Mouse (Mus musculus) lung, postnatal 4 days (tissue): ENCODE measurements around the gene Bach2.

Experiments used
- DNase-seq, 2 experiments: peaks; one replicate each; pipeline ENCODE4 v3.0.0; 2021

Bach2 gene

DNA sequence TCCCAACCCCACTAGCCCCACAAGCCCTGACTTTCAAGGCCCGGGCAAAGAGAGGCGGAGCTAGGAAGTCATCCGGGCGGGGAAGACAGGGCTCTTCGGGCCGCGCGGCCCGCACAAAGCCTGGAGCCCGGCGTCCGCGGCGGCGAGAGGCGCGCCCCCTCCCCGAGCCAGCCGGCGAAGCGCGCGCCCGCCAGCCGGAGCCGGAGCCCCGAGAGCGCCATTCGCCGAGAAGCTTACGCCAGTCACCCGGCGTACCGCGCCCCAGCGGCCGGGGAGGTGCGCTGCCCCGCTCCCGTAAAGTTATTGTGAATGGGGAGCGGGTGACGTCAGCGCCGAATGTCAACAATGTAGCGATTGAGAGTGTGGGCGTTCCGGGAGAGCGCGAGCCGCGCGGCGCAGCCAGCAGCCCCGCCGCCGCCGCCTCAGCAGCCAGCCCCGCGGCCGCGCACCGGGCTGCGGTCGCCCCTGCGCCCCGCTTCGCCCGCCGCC lies at the start of gene Bach2:
Gene Bach2, plus strand, starts transcription at position 439 of the 489 bp plus-strand sequence.
- peak; percentile 94 to 96 for DNase-seq

DNA sequence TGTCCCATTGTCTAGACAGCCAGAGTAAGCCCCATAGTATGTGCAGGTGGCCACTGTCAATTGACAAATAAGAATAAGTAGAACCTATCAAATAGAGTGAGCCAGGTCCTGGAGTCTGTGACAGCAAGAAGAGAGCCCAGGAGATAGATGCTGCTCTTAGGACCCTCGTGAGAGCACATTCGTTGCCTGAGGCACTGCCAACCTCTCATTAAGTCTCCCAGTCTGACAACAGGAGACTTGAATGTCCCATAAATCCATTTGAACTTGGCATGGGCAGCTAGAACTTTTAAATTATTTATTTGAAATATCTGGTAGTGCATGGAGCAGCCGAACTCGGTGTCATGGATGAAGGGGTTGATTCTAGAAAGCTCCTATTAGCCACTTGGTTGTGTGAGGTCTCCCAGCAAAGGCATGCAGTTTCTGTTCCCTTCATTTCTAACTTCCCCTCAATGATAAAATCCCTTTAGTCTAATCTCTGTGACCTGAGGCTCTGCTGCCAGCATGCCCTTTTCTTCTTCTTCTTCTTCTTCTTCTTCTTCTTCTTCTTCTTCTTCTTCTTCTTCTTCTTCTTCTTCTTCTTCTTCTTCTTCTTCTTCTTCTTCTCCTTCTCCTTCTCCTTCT lies 49.1 kb upstream of the Bach2 start:
- DNase-seq, result no peak

DNA sequence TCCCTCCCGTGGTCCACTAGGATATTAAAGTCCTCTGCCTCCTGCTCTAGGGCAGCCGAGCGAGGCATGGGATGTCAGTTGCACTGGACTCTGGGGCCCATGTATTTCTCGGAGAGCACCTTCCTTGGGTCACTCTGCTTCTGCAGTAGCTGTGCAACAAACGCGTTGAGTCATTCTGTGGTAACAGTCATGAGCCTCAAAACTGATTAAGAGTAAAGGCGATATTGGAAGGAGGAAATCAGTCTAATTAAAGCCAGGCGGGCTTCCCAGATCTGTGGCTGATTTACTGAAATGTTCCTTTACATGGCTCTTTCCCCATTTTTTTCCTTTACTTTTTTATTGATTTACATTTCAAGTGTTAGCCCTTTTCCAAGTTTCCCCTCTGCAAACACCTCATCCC lies 48.1 kb upstream of the Bach2 start:
- DNase-seq, result no peak

DNA sequence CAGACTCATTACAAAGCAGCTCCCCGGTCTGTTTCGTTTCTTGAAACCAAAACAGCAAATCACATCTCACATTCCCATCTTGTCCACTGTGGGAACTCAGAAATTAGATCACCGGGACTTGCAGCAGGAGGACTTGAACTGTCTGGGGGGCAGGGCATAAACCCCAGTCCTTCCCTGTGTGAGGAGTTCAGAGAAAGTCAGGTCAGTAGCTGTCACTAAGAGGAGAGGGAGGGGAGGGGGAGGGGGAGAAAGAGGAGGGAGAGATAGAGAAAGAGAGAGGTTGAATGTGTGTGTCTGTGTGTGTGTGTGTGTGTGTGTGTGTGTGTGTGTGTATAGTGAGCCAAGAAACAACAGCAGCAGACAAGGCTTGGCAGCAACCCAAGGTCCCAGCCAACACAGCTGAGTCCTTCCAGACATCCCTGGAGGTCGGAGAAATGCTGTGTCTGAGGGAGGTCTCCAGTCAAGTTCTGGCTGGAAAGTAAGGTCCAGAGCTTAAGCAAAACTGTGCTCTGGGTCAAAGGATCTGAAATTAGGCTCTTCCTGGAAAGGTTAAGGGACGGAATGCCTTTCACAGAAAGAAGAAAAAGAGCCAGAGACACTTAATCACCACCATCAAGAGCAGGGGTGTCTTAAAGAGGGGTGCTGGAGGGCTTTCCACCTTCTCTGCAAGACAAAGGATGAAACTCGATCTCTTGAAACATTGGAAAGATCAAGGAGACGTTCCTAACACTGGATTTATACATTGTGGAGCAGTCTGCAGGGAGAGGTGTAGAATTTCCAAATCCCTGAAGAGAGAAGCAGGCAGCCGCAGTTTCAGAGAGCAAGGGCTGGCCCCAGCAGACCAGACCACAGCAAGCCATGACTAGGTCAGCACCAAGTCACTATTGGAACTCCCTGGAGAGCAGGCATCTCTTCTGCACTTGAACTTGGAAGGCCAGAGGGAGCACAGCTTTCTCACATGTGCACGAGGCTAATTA lies 42.4 kb upstream of the Bach2 start:
- peak; percentile 77 to 89 for DNase-seq

DNA sequence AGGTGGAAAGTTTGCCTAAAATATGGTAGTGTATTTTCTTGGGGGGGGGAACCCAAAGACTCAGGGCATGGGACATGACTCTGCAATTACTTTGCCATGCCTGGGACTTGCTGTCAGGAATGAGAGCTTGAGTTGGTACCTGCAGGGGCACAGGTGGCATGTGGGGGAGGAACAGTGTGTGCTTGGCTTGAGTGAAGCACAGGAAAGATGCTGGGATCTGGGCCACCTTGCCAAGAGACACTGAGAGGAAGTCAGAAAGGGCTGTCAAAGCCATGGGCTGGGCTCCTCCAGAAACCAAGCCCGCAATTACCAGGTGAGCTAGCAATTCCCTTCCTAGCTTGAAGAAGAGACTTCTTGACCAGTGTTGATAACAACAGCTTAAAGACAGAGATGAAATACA lies 40.6 kb upstream of the Bach2 start:
- no peak for DNase-seq

DNA sequence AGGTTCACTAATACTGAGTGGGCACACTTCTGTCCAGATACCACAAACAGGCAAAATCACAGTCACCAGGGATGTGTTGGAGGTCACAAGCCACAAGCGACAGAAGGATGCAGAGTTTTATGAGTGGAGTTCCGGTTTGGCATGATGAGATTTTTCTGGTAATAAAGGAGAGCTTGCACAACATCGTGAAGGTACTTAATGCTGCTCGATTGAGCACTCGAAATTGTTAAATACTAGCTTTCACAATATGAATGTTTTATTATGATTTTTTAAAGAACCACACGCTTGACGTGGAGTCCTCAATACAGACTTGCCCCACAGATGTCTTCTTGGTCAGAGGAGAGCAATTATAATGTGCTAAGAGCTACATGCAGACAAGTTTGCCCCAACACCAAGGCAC lies 40.0 kb upstream of the Bach2 start:
- no peak for DNase-seq

DNA sequence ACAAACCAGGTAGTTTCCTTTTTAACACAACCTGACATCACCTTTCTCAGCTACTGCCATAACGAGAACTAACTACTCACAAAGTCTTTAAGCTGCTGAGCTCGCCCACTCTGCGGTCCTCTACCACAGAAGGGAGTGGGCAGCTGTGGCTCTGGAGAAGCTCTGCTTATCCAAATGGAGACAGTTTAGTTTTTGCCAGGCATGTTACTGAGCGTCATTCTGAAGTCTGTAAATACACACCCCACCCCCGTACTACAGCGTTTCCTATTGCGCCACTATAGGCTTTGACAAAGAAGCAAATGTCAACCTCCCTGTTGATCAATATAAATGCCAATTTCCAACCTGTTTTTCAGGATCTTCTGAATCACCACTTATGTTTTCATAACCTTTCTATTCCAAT lies 39.4 kb upstream of the Bach2 start:
- no peak for DNase-seq

DNA sequence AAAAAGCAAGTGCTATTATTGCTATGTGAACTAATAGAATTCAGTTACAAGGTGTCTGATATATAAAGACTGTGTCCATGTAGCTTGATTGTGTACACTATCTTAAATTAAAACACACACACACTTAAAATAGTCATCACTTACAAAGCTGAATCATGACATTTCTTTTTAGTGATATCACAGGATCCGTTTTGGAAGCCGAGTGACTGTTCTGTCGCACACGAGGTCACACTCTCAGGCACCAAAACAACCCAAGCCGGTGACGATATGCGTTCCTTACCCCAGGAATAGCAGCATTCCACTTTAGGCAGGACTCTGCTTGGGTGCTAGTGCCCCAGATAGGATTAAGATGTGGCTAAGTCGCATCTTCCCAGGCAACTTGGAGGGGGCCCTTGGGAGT lies 37.5 kb upstream of the Bach2 start:
- no peak for DNase-seq

DNA sequence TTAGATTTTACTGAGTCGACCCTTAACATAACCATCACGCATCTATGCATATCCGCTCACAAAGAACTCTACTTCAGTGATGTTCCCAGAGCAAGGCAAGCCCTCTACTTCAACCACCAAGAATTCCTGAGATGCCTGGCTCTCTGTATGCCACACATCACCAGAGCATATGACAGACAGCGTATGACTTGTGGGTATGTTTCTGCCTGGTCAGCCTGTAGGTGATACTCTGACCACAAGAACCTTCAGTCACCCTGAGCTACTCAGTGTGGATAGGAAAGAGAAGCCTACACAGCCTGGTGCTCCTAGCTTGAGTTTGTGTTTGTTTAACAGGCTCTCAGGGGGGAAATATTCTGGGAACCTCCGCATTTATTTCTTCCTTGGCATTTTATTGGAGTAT lies 36.2 kb upstream of the Bach2 start:
- no peak for DNase-seq

DNA sequence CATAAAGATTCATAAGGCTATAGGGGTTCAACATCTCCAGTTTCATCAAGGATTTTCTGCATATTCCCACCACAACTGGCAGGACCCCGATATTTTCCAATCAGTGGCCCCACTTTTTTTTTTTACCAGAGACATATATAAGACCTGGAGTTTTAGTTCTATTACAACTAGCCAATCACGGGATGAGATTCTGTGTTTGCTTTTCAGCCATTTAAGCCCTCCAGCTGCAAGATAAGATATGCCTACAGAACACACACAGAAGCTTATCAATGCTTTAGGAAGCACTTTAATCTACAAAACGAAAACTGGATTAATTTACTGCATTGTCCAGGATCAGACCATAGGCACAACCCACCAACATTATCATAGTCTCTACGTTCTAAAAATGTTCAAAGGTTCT lies 33.8 kb upstream of the Bach2 start:
- no peak for DNase-seq

DNA sequence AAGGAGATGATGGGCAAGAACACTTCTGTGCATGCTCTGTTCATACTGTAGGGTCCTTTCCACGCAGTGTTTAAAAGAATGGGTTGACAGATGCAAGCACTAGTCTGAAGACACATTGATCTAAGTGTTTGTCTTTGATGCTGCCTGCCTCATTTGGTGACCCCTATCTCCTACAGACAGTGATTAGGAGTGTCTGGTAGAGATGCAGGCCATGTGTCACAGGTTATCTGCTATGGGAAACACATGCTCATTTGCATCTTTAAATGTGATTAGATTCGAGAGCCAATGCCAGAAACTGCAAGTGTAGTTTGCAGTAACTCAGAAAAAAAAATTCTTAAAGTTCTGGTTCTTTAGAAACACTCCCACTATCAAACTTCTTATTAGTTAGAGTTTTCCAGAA lies 32.8 kb upstream of the Bach2 start:
- no peak for DNase-seq

DNA sequence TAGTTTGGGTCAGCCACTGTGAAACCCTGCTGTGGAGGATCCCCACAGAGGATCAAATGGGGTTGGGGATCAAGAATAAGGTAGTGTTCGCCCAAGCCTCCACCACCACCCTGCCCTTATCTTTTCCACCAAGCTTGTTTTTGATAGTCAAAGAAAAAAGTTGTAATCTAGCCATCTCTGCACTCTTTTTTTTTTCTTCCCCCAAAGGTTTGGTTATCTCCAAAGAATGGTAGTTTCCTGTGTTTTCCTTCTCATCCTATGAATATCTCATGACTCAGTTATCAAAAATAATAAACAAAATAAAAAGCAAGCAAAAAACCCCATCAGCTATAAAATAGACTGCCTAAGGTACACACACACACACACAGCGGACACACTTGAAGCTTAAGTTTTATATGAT lies 28.6 kb upstream of the Bach2 start:
- no peak for DNase-seq

DNA sequence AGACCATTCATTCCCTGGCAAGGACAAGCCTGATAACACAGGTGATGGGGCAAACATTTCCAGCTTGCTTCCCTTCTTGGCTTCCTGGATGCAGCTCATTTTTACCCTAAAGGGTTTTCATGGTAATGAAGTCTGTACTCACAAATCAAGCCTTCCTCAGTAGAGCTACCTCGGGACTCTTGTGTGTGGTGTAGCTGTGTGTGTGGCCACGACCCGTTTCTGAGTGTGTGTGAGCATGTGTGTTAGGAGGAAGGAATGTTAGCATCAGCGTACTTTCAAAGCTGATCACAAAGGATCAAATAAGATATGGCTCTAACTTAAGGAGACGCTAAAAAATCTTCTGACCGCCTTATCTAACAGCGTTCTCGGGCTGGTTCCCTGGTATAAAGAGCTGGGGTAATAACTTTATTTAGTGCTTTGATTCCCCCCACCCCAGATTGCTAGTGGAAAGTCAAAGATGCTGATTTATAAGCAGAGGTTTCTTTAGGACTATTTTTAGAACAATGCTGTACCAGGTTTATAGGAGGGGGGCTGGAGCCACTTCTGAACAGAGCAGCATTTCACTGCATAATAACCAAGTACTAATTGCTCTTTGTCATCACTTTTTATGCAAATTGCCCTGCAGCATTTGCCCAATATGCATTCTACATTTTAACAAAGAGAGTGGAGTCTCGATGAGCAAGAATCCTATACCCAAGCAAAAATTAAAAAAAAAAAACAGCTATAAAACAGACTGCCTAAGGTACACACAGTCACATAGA lies 28.0 kb upstream of the Bach2 start:
- no peak for DNase-seq

DNA sequence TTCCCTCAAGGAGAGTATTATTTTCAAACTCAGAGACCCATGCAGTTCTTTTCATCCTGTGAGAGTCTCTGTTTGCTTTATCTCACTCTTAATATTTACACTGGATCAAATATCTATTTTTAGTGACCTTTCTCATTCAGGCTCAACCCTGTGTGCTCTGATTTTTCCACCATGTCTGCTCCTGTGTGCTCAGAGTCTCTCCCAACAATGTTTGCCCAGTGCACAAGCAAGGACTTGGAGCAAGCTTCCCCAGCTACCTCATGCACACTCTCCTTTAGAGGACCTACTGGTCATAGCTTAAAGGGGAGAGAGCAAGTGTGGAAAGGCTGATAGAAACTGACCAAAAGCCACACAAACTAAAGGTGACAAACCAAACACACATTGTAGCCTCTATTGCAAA lies 26.0 kb upstream of the Bach2 start:
- DNase-seq, result no peak

DNA sequence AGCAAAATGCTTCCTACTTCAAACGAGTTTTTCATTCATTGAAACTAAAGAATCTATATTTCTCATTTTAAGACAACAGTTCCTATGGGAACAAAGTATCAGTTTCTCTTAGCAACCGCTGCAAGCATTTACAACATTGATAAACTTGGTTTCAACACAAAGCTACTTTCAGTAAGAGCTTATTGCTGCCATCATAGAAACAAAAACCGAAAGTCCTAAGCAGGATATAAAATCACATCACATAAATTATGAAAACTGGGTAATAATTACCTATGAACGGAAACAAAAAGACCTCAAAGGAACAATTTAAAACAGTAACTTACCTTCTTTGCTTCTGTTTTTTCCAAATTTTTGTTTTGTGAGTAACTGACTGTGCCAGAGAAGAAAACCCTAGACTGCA lies 22.1 kb upstream of the Bach2 start:
- no peak for DNase-seq

DNA sequence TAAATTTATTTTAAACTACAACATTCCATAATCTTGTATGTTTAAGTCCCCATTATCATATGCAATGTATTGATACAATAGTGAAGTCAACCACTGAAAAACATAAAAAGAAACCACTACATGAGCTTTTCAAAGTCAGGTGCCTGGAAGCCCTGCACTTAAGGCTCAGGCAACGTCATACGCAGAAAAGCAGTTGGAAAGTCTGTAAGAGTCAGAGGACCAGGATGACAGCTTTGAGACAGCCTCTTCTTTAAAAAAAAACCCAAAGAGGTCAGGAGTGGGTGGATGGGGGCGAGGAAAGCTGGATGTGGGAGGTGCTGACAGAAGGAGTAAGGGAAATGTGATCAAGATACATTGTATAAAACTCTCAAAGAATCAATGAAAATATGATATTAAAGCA lies 21.6 kb upstream of the Bach2 start:
- no peak for DNase-seq

DNA sequence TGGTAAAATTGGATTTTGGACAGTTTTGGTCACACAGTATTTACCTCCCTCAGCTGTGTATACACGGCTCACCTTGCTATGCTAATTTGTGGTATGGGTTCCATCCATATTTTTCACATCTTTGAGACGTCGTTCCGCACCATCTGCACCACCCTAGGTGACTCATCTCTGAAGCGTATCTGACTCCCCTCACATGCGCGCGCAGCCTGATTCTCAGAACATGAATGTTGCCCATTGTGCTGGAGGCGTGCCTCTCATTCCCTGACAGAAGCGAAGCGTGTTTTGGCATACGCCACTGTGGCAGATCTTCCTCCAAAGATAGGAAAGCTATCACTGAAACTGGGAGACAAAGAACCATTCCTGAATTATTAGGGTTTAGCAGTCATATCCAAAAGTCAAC lies 21.0 kb upstream of the Bach2 start:
- no peak for DNase-seq

DNA sequence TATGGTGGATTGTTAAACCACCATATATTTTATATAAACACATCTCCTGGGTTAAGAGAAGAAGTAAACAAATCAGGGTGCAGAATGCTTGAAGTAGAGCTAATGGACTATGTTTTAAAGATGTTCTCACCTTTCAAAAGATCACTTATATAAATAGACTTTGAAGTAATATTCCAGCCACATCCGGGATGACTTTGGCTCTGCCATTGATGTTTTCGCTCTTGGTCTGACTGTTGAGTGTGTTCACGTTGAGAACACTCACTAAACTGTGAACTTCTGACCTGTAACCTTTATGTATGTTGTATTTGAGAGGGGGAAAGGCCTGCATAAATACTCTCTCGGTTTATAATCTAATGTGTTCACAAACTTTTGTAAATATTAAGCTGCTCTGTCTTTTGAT lies 20.2 kb upstream of the Bach2 start:
- DNase-seq, result no peak

DNA sequence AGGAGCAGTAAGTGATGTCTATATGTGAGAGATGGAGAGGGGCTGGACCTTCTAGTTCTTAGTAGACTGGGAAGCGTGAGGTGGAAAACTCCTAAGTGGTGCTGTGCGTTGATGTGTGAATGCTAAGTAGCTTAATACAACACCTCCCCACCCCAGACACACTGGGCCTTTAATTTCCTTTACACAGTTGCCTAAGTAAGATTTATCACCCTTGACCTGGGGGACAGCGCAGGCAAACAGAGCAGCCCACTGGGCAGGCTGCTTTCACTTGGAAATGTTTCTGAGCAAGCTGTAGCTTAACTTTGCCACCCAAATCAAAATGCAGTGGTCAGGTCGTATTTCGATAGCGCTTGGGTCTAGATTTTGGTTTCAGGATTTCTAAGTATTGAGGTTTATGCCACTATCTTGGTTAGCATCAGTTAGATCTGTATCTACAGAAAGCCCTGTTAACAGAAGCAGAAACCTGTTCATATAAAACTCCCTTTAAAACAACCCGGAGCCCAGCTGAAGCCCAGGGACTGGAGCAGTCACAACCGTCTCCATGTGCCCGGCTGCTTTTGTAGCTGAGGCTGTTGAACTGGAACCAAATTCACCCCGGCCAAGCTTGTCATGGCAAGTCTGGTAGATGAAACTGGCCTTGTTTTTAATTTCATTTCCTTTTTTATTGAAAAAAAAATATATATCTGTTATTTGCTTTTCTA lies 19.0 kb upstream of the Bach2 start:
- no peak for DNase-seq

DNA sequence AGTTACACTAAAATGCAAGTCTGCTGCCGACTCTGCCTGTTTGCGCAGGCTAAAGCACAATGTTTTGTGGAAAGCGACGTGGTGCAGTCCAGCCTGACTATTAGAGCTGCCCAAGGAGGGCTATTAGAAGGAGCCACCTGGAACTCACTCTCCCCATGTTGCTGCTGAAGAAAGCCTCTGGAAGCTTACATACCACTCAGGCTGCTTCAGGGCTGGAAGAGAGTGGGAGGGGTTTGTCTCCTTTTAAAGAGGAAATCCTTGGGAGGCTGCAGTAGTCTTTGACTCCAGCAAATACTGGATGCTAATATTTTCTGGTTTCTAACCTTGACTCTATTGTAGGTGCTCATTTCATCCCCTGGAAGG lies 18.5 kb upstream of the Bach2 start:
- DNase-seq, result no peak

DNA sequence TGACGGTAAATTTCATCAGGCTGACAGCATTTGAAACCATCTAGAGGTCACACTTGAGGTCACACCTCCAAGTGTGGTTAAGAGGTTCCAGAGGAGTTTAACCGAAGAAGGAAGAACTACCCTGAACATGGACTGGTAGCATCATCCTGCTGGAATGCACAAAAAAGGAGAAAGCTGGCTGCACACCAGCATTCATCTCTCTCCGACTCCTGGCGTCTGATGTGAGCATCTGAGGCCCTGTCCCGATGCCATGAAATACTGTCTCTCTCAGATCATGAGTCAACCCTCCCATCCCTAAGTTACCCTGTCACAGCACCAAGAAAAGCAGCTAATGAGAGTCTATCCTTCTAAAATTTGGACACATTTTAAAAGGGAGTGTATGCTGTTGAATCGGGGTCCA lies 17.6 kb upstream of the Bach2 start:
- no peak for DNase-seq

DNA sequence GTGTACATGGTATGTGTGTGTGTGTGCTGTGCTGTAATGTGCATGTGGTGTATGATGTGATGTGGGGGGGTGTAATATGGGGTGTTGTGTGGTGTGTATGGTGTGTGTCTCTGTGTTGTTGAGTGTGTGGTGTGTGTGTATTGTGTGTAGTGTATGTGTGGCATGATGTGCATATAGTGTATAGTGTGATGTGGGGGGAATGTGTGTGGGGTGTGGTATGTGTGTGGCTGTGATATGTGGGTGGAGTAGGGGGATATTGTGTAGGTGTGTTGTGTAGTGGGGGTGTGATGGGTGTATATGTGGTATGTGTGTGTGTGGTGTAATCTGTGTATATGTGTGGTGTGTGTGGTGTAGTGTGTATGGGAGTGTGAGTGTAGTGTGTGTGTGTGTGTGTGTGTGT lies 15.0 kb upstream of the Bach2 start:
- DNase-seq, result no peak

DNA sequence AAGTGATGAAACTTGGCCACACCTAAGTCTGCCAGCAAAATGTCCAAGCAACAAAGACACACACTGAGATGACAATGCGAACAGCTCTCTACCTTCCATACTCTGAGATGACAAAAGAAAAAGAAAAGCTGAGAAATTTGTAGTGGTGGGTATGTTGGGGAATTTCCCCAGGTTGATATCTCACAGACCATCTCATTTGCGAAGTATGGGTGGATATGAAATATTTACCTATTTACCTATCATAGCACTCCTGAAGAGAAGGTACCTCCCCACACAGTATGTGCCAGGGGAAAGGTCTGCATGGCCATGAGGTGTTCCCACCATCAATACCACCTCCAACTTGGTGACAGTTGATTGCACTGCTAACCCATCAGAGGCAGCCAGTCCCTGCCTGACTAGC lies 13.4 kb upstream of the Bach2 start:
- no peak for DNase-seq
